Mouse (Mus musculus) heart, adult 8-10 months (tissue): Measurements from ENCODE around the gene Krt16. TPM values are rescaled to one million over a fixed set of nuclear protein-coding genes. Genes with fewer than 3 reads are reported as not detected.

Experiments
- DNase-seq: peaks from one replicate; pipeline ENCODE4 v3.0.0; 2022; ENCODE audit warnings: low spot score
- total RNA-seq, 4 experiments: library from RNA; stranded (reverse); gene quantifications; 2 replicates each; pipeline ENCODE4 v1.2.4; 2022

Gene Krt16
- total RNA-seq, result not detected

DNA sequence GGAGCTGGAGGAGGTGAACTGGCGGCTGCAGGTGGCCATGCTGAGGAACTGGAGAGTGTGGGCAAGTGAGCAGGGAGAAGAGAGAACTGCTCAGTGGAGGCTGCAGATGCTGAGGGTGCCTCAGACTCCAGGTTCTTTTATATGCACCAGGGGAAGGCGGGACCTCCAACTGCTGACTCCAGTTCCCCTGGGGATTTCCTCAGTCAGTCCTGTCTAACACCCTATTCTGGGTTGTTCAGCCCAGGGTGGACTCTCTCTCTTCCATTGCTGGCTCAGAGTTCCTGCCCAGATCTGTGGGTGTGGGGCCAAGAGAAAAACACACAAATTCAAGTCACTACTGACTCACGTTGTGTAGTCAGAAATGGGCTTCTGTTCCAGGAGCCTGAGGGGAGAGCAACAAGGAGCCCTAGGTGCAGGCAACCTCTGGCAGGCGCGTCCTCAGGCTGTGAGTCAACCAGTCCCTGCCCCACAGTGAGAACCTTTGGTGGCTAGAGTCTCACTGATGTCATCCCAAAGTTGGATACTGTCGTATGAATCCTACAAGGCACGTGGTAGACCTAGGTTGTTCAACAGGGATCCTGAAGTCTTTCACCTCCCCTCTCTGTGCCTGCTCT is at the start of gene Krt16:
Krt16 (minus strand) TSS at position 51 of the 614 bp plus-strand sequence.
- DNase-seq, result no peak

DNA sequence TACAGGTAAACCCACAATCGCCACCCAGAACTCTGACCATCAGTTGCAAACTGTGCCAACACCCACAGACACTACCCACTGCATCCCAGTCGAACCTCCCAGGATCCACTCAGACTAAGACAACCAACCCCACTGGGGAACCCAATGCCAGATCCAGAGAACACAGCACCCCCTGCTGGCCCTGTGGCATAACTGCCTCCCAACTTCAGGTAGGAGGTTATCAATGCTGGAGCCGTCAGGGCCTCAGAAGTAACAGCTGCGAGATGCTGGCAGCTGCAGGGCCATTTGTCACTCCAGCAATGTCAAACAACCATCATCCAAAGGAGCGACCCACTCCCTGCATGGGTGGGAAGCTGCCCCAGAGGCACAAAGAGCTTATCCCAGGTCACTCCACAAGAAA is 49.1 kb upstream of the Krt16 start:
- DNase-seq, result no peak

DNA sequence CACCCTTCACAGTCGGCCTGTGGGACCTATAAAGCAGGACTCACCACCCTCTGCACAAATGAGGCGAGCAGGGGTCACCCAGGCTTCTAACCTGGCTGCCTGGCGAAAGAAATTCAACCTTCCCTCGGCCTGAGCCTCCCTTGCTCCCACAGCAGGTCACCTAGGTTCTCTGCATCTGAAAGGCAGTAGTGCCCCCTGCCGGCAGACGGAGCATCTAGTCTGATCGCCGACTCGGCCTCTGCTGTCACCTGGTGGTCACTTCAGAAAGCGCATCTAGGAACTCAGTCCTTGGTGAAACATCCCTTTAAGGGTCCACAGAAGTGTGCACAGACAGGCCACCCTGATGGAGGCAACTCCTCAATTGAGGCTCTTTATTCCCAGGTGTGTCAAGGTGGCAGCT is 46.6 kb upstream of the Krt16 start:
- peak; percentile 67 for DNase-seq

DNA sequence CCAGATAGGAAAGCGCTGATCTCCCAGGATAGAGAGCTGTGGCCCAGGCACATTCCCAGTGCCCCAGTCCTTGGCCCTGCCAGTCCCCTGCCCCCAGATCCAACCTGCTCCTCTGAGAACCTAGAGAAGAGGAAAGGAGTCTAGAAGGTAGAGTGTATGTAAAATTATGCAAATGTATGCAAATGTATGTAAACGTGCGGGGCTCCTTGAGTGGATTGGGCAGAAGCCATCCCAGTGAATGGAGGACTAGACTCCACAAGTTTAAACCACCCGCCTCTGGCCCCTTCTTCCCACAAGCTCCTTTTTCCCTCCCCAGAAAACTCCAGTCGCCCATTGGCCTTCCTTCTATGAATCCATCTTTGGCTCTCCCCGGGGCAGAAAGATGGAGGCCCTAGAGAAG is 44.2 kb upstream of the Krt16 start:
- no peak for DNase-seq

DNA sequence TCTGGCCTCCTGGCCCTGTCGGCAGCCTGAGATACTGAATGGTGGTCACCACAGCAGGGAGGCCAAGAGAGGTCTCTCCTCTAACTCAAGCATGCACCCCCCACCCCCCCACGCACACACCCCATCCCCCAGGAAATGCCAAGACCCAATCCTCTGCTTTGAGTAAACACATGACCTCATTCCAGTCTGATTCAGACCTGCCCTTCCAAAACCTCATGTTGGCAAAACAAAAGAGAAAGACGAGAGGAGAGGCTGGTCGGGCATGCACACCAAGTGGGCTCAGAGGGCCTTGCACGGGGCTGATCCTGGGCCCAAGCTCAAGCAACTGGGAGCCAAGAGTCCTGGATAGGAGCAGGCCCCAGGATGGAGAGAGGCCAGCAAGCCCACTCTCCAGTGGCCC is 41.5 kb upstream of the Krt16 start:
- DNase-seq, result no peak

DNA sequence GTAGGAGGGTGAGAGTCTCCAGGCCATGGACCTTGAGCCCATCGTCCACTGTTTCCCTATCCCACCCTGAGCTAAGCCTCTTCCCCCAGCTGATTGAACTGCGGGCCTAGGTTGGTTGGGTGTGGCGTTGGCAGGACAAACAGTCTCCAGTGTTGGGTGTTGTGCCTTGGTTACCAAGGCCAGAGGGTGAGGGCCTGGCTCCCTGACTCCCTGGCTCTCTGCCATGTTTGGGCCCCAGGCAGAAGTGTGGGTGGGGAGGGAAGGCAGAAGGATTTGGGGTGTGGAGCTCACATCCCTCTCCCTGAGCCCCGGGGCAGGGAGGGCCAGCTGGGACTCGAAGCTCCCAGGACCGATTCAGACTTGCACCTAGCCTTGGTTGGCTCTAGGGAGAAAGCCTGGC is 40.2 kb upstream of the Krt16 start:
- no peak for DNase-seq

DNA sequence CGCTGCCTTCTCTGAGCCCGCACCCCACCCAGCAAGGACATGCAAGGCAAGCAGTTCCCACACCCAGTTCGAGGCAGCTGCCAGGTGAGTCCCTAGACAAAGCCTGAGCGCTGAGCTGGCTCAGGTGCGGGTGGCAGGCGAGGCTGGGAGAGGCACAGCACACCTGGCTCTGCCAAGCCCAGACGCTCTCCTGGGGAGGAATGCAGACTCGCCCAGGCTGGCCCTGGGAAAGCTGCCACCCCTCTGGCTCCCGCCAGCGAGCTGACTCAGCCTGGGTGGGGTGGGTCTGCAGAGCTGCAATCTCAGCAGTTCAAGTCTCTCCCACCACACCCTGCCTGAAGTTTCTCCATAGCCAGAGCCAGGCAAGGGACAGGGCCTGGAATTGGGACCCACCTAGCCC is 38.3 kb upstream of the Krt16 start:
- peak; percentile 53 for DNase-seq

DNA sequence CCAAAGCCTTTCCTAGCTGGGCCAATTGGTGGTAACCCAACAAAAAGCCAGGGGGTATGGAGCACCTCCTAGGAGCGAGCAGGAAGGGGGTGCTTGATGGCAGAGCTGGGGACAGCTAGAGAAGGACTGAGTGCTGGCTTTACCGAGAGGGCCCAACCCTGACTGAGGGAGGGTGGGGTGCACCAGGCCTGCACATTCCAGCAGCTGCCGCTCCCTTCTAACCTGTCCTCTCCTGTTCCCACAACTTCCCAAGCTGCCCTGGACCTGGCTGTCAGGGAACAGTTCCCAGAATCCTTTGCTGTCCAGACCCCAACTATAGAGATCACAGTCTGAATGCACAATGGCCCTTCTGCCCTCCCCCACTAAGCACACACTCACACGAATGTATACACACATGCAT is 36.3 kb upstream of the Krt16 start:
- no peak for DNase-seq

DNA sequence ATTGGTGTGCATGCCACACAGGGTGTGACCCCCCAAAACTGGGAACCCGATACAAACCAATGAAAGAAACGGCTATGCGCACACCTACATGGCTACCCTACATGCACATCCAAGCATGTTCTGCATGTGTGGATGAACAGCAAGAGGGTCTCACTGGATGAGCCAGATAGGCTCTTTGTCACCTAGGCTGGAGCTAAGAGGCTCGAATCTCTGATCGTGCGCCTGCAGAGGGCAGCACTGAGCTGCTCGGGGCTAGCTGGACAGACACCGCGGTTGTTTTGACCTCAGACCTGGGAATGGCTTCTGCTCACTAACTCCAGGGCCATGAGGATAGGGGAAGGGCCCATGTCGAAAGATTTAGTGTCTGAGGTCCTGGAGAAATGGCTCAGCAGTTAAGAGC is 33.8 kb upstream of the Krt16 start:
- DNase-seq, result peak; percentile 62

DNA sequence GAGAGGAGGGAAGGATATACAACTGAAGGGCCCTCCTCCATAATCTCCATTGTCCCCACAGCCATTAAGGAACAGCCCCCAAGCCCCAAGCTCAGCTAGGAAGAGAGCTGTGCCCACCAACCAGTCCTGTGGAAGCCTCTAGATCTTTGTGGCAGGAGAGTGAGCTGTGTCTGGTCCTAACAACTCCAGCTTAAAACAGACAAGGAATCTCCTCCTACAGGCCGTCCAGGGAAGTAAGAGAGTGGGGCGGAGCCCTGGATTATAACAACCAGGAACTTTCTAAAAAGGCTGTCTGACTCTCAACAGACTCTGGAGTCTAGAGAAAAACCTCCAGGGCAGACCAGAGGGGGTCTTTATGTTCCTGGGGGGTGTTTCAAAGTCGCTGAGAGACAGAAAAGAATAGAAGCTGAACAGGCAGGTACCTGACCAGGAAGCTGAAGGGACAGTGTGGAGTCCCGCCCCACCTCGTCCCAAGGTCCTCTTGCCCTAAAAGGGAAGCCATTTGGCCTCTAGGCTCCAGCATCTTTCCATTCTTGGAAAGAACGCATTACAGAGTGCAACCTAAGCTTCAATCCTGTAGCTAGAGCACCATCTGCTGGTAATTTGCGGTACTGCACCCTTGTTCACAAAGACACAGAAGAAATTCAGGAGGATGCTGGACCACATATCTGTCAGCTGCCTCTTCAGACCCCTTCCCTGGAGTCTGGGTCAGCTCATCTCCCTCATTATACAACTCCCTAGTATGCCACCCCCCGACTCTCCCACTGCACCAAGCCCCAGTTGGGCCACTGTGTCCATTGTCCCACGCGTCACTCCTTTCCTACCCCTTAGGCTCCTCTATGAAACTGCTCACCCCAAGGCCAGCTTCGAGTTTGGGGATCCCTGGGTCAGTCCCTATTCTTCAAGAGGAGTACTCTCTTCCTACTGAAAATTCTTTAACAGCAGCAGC is 33.2 kb upstream of the Krt16 start:
- DNase-seq, result peak; percentile 85

DNA sequence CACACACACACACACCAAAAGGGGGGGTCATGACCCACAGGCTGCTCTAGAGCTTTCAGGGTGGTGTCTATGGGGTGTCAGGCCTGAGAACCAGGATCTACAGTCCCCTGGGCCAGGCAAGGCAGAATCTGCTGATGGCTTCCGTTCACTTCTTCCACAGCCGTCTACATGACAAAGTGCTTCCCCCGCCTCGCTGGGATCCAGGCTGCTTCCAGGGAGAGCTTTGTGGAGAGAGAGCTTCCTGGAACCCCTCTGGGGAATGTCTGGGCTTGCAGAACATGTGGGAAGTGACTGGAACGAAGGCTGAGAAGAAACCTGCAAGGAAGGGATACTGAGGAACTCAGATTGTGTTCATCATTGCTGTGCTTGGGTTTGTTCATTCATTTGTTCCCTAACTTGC is 30.1 kb upstream of the Krt16 start:
- DNase-seq, result no peak

DNA sequence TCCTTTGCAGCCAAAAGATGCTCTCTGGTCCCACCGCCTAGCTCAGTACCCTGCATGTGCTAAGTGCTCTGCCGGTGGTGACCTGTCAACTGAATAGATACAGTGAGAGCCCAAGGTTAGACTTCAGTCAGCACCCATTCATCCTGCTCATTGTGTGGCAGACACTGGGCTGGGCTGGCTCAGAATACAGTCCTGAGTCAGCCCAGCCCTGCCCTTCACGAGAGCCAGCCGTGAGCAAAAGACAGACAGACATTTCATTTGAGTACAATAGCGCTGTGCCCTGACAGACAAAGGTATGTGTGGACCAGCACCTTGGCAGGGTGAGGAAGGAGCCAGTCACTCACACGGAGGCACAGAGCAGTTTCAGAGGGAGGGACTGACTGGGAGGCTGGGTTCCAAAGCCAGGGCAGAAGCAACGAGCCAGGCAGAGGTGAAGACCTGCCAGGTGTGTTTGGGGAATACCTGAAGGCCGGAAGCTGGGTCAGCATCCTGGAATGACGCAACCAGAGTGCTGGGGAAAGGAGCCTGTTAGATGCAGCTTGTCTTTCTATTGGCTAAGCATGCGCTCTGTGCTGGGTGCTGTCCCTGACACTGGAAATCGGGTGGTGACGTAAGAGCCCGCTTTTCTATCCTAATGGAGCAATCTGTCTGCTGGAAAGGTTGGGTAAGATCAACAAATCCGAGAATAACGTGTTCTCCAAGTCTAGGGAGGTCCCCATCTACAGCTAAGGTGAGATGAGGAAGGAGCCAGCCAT is 29.2 kb upstream of the Krt16 start:
- DNase-seq, result no peak

DNA sequence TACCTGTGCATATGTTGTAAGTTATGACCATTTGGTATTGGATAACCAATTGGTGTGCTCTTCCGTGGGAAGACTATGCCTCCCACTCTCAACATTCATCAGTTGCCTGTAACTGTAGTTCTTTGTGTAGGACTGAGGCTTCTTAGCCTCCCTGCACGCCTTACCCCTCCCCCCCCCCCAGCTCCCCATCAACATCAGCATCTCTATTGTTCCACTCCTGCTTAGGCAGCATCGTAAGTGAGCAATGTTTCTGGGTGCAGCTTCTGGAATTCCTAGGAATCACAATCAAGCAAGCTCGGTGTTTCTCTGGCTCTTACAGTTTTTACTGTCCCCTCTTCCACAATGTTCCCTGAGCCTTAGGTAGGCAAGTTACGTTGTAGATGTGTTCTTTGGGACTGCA is 26.8 kb upstream of the Krt16 start:
- DNase-seq, result no peak

DNA sequence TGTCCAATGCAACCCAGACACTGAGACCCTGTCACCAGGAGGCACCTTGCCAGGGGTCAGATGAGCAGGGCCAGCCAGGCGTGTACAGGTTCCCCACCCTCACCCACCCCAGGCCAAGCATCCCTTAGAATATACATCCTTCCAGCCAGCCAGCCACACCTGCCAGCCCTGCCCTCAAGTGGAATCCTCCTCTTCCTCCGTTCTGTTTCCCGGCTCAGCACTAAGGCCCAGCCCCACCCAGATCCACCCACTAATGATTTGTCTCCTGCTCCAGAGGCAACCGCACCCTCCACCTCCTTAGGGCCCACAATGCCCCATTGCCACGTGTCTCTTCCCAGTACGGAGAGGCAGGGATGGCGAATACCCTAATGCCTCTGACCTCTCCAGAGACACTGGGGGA is 26.0 kb upstream of the Krt16 start:
- DNase-seq, result no peak

DNA sequence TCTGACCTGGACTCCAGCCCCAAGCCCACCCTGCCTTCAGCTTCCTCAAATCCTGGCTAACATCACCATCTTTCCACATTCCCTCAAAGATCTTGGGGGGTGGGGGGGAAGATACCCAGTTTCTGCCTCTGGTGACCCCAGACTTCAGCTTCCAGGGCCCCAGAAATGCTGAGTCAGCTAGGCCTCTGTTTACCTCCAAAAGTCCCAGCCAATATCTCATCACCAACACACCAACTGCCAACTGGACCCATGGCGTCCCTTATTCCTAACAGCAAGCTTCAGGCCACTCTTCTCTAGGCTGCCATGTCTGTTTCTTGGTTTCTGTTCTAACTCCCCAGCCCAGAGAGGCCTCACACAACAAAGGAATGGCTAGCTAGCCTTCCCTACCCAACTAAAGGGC is 23.2 kb upstream of the Krt16 start:
- no peak for DNase-seq

DNA sequence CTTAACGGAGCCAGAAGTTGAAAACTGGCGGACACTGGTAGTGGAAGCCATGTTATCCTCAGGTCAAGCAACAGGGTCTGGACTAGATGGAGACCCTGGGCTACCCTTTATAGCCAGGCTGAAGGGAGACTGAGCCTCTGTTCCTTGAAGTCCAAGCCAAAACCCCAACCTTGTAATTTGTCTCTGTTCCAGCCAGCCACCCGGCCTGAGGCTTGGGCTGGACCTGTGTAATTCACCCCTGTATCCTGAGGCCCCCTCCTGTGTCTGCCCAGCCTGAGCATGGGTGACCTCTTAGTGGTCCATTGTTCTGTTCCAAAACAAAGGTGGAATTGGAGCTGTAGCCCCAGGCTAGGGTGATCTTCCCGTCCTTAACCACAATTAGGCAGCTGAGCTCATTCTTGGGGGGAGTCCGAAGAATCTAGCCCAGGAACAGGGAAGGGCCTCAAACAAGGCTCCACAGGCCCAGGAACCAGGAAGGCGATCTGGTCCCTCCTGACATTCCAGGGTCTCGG is 21.2 kb upstream of the Krt16 start, which contains the start of gene Krt42:
Krt42 (minus strand) TSS at position 51 of the 512 bp plus-strand sequence.
- DNase-seq, result no peak

DNA sequence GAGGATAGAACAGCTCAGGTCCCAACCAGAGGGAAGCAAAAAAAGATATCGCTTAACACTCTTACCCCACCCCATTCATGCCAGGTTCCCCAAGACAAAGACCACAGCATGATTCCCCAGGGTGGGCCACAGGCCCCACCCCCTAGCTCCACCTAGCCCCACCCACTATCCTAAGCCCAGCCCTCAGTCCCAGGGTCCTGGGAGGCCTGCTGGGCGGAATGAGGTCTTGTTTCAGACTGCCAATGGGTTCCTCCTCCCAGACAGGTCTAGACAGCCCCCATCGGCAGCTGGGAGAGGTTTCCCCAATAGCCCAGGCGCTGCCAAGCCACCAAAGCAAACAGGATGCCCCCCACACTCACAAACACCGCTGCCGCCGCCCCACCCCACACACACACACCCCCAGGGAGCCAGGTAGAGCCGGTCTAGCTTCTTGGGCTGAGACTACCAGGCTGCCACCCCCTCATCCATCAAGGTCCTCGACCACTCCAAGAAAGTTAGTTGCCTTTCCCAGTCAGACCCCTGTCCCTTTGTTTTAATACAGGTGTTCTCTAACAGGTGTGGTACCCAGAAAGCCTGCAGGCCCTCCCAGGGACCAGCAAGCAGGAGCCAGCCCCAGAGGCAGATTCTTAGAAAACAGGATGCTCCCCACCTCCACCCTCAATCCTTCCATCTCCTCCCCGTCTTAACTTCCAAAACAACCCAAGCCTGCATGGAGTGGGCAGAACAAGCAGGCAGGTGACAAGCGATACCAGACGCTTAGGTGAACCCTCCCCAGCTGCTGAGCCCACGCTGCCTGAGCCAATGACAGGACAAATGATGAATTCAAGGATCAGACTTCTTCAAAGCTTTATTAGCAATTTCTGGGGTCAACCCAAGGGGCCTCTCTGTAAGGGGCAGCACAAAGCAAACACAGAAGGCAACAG is 13.6 kb upstream of the Krt16 start:
- no peak for DNase-seq

DNA sequence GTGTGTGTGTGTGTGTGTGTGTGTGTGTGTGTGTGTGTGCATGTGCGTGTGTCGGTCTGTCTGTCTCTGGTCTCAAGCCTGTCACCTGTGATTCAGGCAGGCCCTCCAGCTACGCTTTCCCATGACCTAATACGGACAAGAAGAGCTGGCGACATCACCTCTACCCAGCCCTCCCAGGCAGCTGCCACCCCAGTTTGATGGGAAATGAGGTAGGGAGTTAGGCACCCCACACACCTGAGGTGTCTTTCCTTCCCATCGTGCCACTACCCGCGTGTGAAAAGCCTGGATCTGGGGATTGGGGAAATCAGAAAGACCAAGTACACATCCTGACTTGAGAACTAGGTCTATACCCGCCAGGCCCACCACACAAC is 12.5 kb upstream of the Krt16 start:
- DNase-seq, result no peak

DNA sequence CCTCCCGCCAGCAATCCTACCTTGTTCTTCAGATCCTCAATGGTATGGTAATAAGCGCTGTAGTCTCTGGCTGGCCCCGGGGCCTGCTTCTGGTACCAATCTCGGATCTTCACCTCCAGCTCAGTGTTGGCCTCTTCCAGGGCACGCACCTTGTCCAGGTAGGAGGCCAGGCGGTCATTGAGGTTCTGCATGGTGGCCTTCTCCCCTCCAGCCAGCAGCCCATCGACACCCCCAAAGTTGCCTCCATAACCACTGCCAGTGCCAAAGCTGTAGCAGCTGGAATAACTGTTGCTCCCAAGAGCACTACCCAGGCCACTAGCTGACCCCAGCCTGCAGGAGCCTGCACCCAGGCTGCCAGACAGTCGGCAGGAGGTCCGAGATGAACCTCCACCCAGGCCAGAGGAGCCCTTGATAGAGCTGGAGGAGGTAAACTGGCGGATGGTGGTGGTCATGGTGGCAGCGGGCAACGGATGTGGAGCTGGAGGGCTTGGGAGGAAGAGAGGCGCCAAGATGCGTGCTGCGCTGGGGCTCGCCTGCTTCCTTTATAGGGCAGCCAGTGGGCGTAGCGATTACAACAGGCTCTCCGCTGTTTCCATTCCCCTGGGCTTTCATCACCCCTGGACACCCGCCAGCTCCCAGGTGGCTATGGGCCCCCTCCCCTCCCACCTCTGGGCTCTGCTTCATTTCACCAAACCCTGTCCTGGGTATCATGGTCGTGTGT is 12.0 kb upstream of the Krt16 start, which contains the start of gene Krt17:
Krt17 (minus strand) TSS at position 516 of the 721 bp plus-strand sequence.
- DNase-seq, result no peak

DNA sequence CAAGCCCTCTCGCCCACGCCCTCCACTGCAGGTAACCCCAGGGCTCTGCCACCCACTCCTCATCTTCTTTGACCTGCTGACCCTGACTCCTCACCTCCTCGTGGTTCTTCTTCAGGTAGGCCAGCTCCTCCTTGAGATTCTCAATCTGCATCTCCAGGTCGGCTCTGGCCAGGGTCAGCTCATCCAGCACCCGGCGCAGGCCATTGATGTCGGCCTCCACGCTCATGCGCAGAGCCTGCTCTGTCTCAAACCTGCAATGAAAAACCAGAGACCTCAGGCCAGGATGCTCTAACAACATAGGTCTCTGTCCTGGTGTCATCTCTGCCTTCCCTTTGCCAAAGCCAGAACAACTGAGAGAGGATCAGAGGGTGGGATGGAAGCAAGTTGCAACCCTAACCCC is 10.4 kb upstream of the Krt16 start:
- no peak for DNase-seq
